Mouse (Mus musculus): ENCODE measurements around the gene Mroh2b. TPM values are rescaled to one million over a fixed set of nuclear protein-coding genes. Genes with fewer than 3 reads are reported as not detected.

Gene Mroh2b
- 861 TPM for polyA plus RNA-seq (2014; fragmentation: Illumina TruSeq; extraction: RNeasy Lipid Tissue Mini Kit (QIAGEN cat#74804); ENCODE audit: low read depth, low replicate concordance)

DNA sequence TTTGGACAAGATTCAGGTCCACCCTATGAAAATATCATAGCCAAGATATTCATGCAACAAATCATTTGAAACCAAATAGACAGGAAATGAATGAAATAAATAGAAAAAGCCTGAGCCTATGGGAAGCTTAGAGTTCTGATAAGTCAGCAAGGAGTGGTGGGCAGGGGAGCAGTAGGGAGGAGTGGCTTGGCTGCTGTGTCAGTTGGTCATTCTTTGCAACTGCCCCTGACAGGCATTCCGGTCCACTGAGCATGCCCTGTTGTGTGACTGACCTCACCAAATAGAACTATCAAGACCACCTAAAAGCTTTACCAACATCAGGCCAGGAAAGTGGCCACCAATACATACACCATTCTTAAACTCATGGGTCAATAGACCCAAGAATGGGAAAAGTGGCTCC is at the start of gene Mroh2b:
Gene Mroh2b (plus strand): TSS at position 301 of the 400 bp plus-strand sequence.

Other genes with a start within 250 kb of the Mroh2b start
- 3.4 TPM for gene C6, start 171.6 kb upstream of the Mroh2b start, polyA plus RNA-seq (2014; fragmentation: Illumina TruSeq; extraction: RNeasy Lipid Tissue Mini Kit (QIAGEN cat#74804); ENCODE audit: low read depth, low replicate concordance)
- gene C7, start 165.0 kb downstream of the Mroh2b start, polyA plus RNA-seq (2014; fragmentation: Illumina TruSeq; extraction: RNeasy Lipid Tissue Mini Kit (QIAGEN cat#74804); ENCODE audit: low read depth, low replicate concordance), result 72.6 TPM
- gene Card6, start 209.8 kb downstream of the Mroh2b start, polyA plus RNA-seq (2014; fragmentation: Illumina TruSeq; extraction: RNeasy Lipid Tissue Mini Kit (QIAGEN cat#74804); ENCODE audit: low read depth, low replicate concordance), result 8.7 TPM
- gene Rpl37, start 217.9 kb downstream of the Mroh2b start, polyA plus RNA-seq (2014; fragmentation: Illumina TruSeq; extraction: RNeasy Lipid Tissue Mini Kit (QIAGEN cat#74804); ENCODE audit: low read depth, low replicate concordance), result 19.1 TPM
- 20.3 TPM for gene Prkaa1, start 245.1 kb downstream of the Mroh2b start, polyA plus RNA-seq (2014; fragmentation: Illumina TruSeq; extraction: RNeasy Lipid Tissue Mini Kit (QIAGEN cat#74804); ENCODE audit: low read depth, low replicate concordance)

Data from testis, adult 10 weeks (tissue).